Comparison of ENCODE assay signal across 9 mouse cellular contexts in genomic region chr15:28187472-28188360, GRCm38 (mm10). TPM values are rescaled to one million over a fixed set of nuclear protein-coding genes. Genes with fewer than 3 reads are reported as not detected.
DNase-seq lines count a peak whose midpoint lies in the region; ATAC-seq and TF ChIP-seq lines count a peak whose summit lies in the region.
"Had no signal": no experiment of that assay in that cellular context is flagged by ENCODE, and none has a peak within 500 bp of the region (broad histone marks: within the 10 kb centered on the region; RNA-seq: fewer than 3 reads in every experiment).

No protein-coding gene starts in this region.

- no peaks in the 10 kb centered on the region for H3K27me3 ChIP-seq in cerebellum, adult 2 months (ENCODE audit: control insufficient read depth, insufficient read depth, low read length)
- H3K27me3 ChIP-seq in hindbrain, embryonic 10.5 days (ENCODE audit: insufficient read depth, poor library complexity, severe bottlenecking): no peaks in the 10 kb centered on the region

- peak; percentile 91 for TF ChIP-seq CTCF in cerebellum, adult 2 months (IDR thresholded peaks at IDR 0.05; ENCODE audit: borderline replicate concordance, insufficient read depth, low read depth, low read length)

- no peak overlapping the region for H3K27ac ChIP-seq in cerebellum, adult 2 months (ENCODE audit: insufficient read depth, low read length)
- no peak overlapping the region for H3K27ac ChIP-seq in hindbrain, embryonic 10.5 days
- H3K27ac ChIP-seq: limb, embryonic 12.5 days had no signal

- peak; percentile 30 for DNase-seq in MN1 (ENCODE audit: low spot score)
- DNase-seq in cerebellum, adult 2 months: peak; percentile 61 to 74
- peak; percentile 79 for DNase-seq in hindbrain, embryonic 10.5 days (ENCODE audit: low spot score)
- peak; percentile 44 for DNase-seq in layer of hippocampus, adult 9-10 months (ENCODE audit: low spot score)
- peak; percentile 84 to 88 for DNase-seq in right cerebral cortex, adult 2 months (ENCODE audit: low spot score in 2 of 2)
- DNase-seq in urinary bladder, postnatal 14 days (ENCODE audit: low spot score): peak; percentile 74

- 29% methylated on average over 22 of the region's 22 CpGs for WGBS in cerebellum, adult 2 months
- 22% methylated on average over 22 of the region's 22 CpGs for WGBS in hindbrain, embryonic 10.5 days

- no peaks in the 10 kb centered on the region for H3K4me1 ChIP-seq in cerebellum, adult 2 months (ENCODE audit: control insufficient read depth, insufficient read depth, low read length)
- 0 out of 2 replicates have a peak, but pooled peaks cover 2% of the 10 kb centered on the region for H3K4me1 ChIP-seq in hindbrain, embryonic 10.5 days (replicated peaks)
- H3K4me1 ChIP-seq: limb, embryonic 12.5 days had no signal

- H3K36me3 ChIP-seq in hindbrain, embryonic 10.5 days: no peaks in the 10 kb centered on the region
- H3K36me3 ChIP-seq: limb, embryonic 12.5 days had no signal

- ATAC-seq in frontal cortex, adult (ENCODE audit: low TSS enrichment): peak; percentile 95
- peak; percentile 75 for ATAC-seq in megakaryocyte, adult 5-6 weeks (ENCODE audit: poor library complexity, severe bottlenecking)

- no peaks in the 10 kb centered on the region for H3K9me3 ChIP-seq in hindbrain, embryonic 10.5 days
- H3K9me3 ChIP-seq: limb, embryonic 12.5 days had no signal

- TF ChIP-seq POLR2A in cerebellum, adult 2 months (IDR thresholded peaks at IDR 0.05; ENCODE audit: borderline replicate concordance, insufficient read depth, low read length): no peak

- H3K4me3 ChIP-seq in cerebellum, adult 2 months (replicated peaks; ENCODE audit: insufficient read depth, low read depth, low read length): no peak overlapping the region
- no peak overlapping the region for H3K4me3 ChIP-seq in hindbrain, embryonic 10.5 days
- H3K4me3 ChIP-seq: limb, embryonic 12.5 days had no signal

RNA-seq across cellular contexts. Expression of gene Dnah5, which starts 15.8 kb away (rescaled TPM):
- polyA plus RNA-seq in cerebellum, adult 2 months (2012; rRNA removed): 0.25 TPM in 2 replicates
- 0.06 and 0.09 TPM in 2 replicates for polyA plus RNA-seq in hindbrain, embryonic 10.5 days (2016; fragmentation: Nextera tagmentation; extraction: Ambion mirVana)
- total RNA-seq in megakaryocyte, adult 5-6 weeks (2015): not detected in 2 replicates
- not detected in 2 replicates for total RNA-seq in megakaryocyte, adult 5-6 weeks (2017)
- polyA plus RNA-seq: limb, embryonic 12.5 days had no signal

Comparison
In these comparisons a context has a peak if more than half of its experiments do, and no peak if none do; other contexts are left out.
1. DNase-seq: peak in every context shown above with its lines; median percentile 86 in right cerebral cortex, adult 2 months; 79 in hindbrain, embryonic 10.5 days; 74 in urinary bladder, postnatal 14 days; 68 in cerebellum, adult 2 months; 44 in layer of hippocampus, adult 9-10 months; 30 in MN1.